Mouse (Mus musculus) liver, embryonic 11.5 days (tissue): Measurements from ENCODE around the gene Gm13288. TPM values are rescaled to one million over a fixed set of nuclear protein-coding genes. Genes with fewer than 3 reads are reported as not detected.

ENCODE experiments used
- polyA plus RNA-seq: library from polyadenylated mRNA; unstranded; fragments of >200 nt; fragmentation: Nextera tagmentation; extraction: Ambion mirVana; gene quantifications from 2 replicates; pipeline ENCODE4 v1.2.1, GENCODE M21; 2014

Gene Gm13288
- polyA plus RNA-seq, 1 experiment from 2014 or later, result not detected

Other genes starting within 250 kb of the Gm13288 start
- not detected in 2 replicates for gene Ifna15, start 247.3 kb upstream of the Gm13288 start, polyA plus RNA-seq
- not detected in 2 replicates for gene Ifna14, start 233.7 kb upstream of the Gm13288 start, polyA plus RNA-seq
- gene Ifna9, start 213.1 kb upstream of the Gm13288 start, polyA plus RNA-seq, result not detected in 2 replicates
- not detected in 2 replicates for gene Ifna12, start 202.2 kb upstream of the Gm13288 start, polyA plus RNA-seq
- not detected in 2 replicates for gene C87499, start 171.1 kb upstream of the Gm13288 start, polyA plus RNA-seq
- gene Ifna13, start 161.1 kb upstream of the Gm13288 start, polyA plus RNA-seq, result not detected in 2 replicates
- gene Ifna16, start 128.6 kb upstream of the Gm13288 start, polyA plus RNA-seq, result not detected in 2 replicates
- gene Ifna2, start 121.6 kb upstream of the Gm13288 start, polyA plus RNA-seq, result not detected in 2 replicates
- not detected in 2 replicates for gene Ifnab, start 114.2 kb upstream of the Gm13288 start, polyA plus RNA-seq
- gene Gm26566, start 83.7 kb upstream of the Gm13288 start, polyA plus RNA-seq, result 0.85 and 0.96 TPM in 2 replicates
- 65.1 and 72.9 TPM in 2 replicates for gene Klhl9, start 83.1 kb upstream of the Gm13288 start, polyA plus RNA-seq
- gene Gm13271, start 50.7 kb upstream of the Gm13288 start, polyA plus RNA-seq, result not detected in 2 replicates
- gene Gm13283, start 45.4 kb upstream of the Gm13288 start, polyA plus RNA-seq, result not detected in 2 replicates
- not detected in 2 replicates for gene Gm13290, start 31.7 kb upstream of the Gm13288 start, polyA plus RNA-seq
- gene Gm13289, start 28.6 kb upstream of the Gm13288 start, polyA plus RNA-seq, result not detected in 2 replicates
- not detected in 2 replicates for gene Gm13272, start 25.7 kb upstream of the Gm13288 start, polyA plus RNA-seq
- not detected in 2 replicates for gene Ifnz, start 23.4 kb upstream of the Gm13288 start, polyA plus RNA-seq
- not detected in 2 replicates for gene Gm13276, start 19.8 kb upstream of the Gm13288 start, polyA plus RNA-seq
- gene Gm13277, start 16.9 kb upstream of the Gm13288 start, polyA plus RNA-seq, result not detected in 2 replicates
- gene Gm13278, start 14.0 kb upstream of the Gm13288 start, polyA plus RNA-seq, result not detected in 2 replicates
- not detected in 2 replicates for gene Gm13275, start 11.0 kb upstream of the Gm13288 start, polyA plus RNA-seq
- gene Gm13279, start 8.1 kb upstream of the Gm13288 start, polyA plus RNA-seq, result not detected in 2 replicates
- 0.26 and 0.66 TPM in 2 replicates for gene Gm13285, start 5.9 kb upstream of the Gm13288 start, polyA plus RNA-seq
- gene Gm13287, start 2.3 kb upstream of the Gm13288 start, polyA plus RNA-seq, result not detected in 2 replicates
- not detected in 2 replicates for gene Ifna7, start 10.7 kb downstream of the Gm13288 start, polyA plus RNA-seq
- gene Ifna11, start 14.4 kb downstream of the Gm13288 start, polyA plus RNA-seq, result not detected in 2 replicates
- not detected in 2 replicates for gene Ifna6, start 21.9 kb downstream of the Gm13288 start, polyA plus RNA-seq
- not detected in 2 replicates for gene Ifna5, start 30.0 kb downstream of the Gm13288 start, polyA plus RNA-seq
- gene Ifna4, start 36.3 kb downstream of the Gm13288 start, polyA plus RNA-seq, result not detected in 2 replicates
- not detected in 2 replicates for gene Ifna1, start 44.6 kb downstream of the Gm13288 start, polyA plus RNA-seq
- gene Ifne, start 74.7 kb downstream of the Gm13288 start, polyA plus RNA-seq, result not detected in 2 replicates